Mouse (Mus musculus): ENCODE results near the gene Brms1. TPM values are rescaled to one million over a fixed set of nuclear protein-coding genes. Genes with fewer than 3 reads are reported as not detected.
A peak's percentile ranks its signal among the peaks of the same experiment; 100 is the strongest.

The Brms1 gene
- polyA plus RNA-seq, 1 experiment from 2014 or later: 49.6 TPM

DNA sequence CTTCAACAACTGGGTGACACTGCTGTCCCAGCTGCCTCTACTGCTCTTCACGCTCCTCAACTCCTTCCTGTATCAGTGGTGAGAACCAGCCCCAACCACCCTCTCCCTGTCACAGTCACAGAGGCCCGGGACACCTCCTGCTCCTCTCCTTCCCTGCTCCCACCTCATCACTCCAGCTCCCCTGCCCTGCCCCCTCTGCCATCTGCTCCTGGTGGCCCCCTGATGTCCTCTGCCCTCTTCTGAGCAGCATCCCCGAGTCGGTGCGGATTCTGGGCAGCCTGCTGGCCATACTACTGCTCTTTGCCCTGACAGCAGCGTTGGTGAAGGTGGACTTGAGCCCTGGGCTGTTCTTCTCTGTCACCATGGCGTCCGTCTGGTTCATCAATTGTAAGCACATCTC is 15.0 kb upstream of the Brms1 start:
- Histone ChIP-seq H3K9me3 (ENCODE audit: control insufficient read depth, low read length) (no peaks in the 10 kb centered on the region), H3K4me1 (replicated peaks; ENCODE audit: control insufficient read depth, insufficient read depth, low read length) (no peaks in the 10 kb centered on the region), H3K4me2 (ENCODE audit: low read length) (no peak overlapping the region), H3K27me3 (replicated peaks; ENCODE audit: control insufficient read depth, insufficient read depth, low read length) (no peaks in the 10 kb centered on the region), H3K9ac (ENCODE audit: low read length) (no peak overlapping the region), H3K4me3 (ENCODE audit: low read depth, low read length) (no peak overlapping the region), H3K27ac (ENCODE audit: low read depth) (no peak overlapping the region), H3K36me3 (ENCODE audit: control insufficient read depth, insufficient read depth, low read length) (peaks cover 33% of the 10 kb centered on the region)
- DNase-seq (ENCODE audit: low spot score): no peak
- no peak for ATAC-seq (replicated peaks; ENCODE audit: low FRiP score, low TSS enrichment, low read depth)
- 94% methylated on average over 8 of the region's 8 CpGs for WGBS

DNA sequence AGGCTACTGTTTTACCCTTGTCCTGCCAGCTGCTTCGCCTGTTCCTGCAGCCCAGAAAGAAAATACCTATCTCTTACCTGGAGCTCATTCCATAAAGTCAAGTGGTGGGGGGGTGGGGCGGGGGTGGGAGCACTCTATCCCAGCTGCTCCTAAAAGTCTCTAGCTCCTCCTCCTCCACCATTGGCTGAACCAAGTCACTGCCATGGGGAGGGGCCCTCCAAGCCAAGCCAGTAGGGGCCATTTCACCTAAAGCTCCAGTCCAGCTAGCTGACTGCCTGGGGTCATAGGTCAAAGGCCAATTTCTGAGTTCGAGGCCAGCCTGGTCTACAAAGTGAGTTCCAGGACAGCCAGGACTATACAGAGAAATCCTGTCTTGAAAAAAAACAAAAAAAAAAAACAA is 8.5 kb upstream of the Brms1 start:
- Histone ChIP-seq H3K9me3 (ENCODE audit: control insufficient read depth, low read length) (no peaks in the 10 kb centered on the region), H3K27me3 (replicated peaks; ENCODE audit: control insufficient read depth, insufficient read depth, low read length) (no peaks in the 10 kb centered on the region), H3K4me2 (ENCODE audit: low read length) (no peak overlapping the region), H3K4me1 (replicated peaks; ENCODE audit: control insufficient read depth, insufficient read depth, low read length) (no peaks in the 10 kb centered on the region), H3K27ac (ENCODE audit: low read depth) (no peak overlapping the region), H3K36me3 (ENCODE audit: control insufficient read depth, insufficient read depth, low read length) (peaks cover 32% of the 10 kb centered on the region), H3K4me3 (ENCODE audit: low read depth, low read length) (no peak overlapping the region), H3K9ac (ENCODE audit: low read length) (no peak overlapping the region)
- WGBS: 83% methylated on average over 3 of the region's 3 CpGs
- no peak for DNase-seq (ENCODE audit: low spot score)
- no peak for ATAC-seq (replicated peaks; ENCODE audit: low FRiP score, low TSS enrichment, low read depth)

DNA sequence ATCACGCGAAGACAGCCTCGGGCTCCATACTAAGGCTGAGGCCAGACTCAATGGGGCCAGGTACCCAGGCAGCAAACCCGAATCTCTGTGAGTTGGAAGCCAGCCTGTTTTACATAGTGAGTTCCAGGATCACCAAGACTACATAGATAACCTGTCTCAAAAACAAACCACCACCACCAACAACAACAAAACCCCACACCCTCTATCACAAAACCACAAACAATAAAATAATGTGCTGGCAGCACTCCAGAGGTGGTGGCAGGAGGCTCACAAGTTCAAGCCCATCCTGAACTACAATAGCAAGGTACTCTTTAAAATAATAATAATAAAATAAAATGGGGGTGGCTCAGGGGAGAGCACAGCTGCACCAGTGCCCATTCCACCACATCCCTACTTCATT is 4.6 kb upstream of the Brms1 start:
- Histone ChIP-seq H3K4me2 (ENCODE audit: low read length) (no peak overlapping the region), H3K4me1 (replicated peaks; ENCODE audit: control insufficient read depth, insufficient read depth, low read length) (peaks cover 16% of the 10 kb centered on the region), H3K9me3 (ENCODE audit: control insufficient read depth, low read length) (no peaks in the 10 kb centered on the region), H3K27ac (ENCODE audit: low read depth) (no peak overlapping the region), H3K4me3 (ENCODE audit: low read depth, low read length) (no peak overlapping the region), H3K9ac (ENCODE audit: low read length) (no peak overlapping the region), H3K27me3 (replicated peaks; ENCODE audit: control insufficient read depth, insufficient read depth, low read length) (no peaks in the 10 kb centered on the region), H3K36me3 (ENCODE audit: control insufficient read depth, insufficient read depth, low read length) (no peaks in the 10 kb centered on the region)
- no peak for DNase-seq (ENCODE audit: low spot score)
- 79% methylated on average over 4 of the region's 4 CpGs for WGBS
- no peak for ATAC-seq (replicated peaks; ENCODE audit: low FRiP score, low TSS enrichment, low read depth)

DNA sequence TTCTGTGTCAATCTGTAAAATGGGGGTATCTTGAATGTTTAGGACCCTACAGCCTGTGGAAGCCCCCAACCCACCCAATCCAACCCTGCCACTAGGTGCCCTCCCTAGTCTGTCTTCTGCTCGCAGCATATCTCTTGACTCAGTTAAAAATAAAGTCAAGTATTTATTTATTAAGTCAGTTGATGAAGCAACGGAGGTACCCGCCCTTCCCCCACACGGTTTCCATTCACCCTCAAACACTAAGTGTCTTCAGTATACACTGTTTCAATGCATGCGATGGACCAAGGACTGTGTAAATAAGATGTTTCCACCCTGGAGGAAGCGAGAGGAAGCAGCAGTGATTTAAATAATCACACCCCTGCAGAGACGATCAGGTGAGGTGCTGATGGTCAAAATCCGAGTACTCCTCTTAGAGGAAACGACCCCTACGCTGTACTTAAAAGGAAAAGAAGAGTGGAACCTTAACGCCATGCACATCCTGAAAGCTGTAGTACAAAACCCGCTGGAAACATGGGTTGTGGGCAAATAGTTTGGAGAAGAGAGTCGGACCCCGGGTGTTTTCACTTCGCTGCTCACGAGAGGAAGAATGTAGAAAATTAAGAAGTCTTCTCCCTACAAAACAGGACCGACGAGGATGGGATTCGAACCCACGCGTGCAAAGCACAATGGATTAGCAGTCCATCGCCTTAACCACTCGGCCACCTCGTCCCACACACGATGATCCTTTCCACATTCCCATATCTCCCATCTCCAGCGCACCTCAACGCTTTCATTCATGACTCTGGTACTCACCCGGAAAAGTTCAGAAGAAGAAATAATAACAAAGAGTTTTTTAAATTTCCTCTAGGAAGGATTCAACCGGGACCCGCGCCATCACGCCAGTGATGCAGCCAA is 3.2 kb upstream of the Brms1 start:
- Histone ChIP-seq H3K9me3 (ENCODE audit: control insufficient read depth, low read length) (no peaks in the 10 kb centered on the region), H3K4me1 (replicated peaks; ENCODE audit: control insufficient read depth, insufficient read depth, low read length) (peaks cover 16% of the 10 kb centered on the region), H3K27ac (ENCODE audit: low read depth) (peak overlapping the region; percentile 90), H3K36me3 (ENCODE audit: control insufficient read depth, insufficient read depth, low read length) (no peaks in the 10 kb centered on the region), H3K9ac (ENCODE audit: low read length) (peak overlapping the region; percentile 69), H3K4me2 (ENCODE audit: low read length) (peak overlapping the region; percentile 95), H3K4me3 (ENCODE audit: low read depth, low read length) (peak overlapping the region; percentile 95), H3K27me3 (replicated peaks; ENCODE audit: control insufficient read depth, insufficient read depth, low read length) (no peaks in the 10 kb centered on the region)
- ATAC-seq (replicated peaks; ENCODE audit: low FRiP score, low TSS enrichment, low read depth): peak; percentile 83
- DNase-seq (ENCODE audit: low spot score): peak; percentile 99
- 3% methylated on average over 32 of the region's 32 CpGs for WGBS

DNA sequence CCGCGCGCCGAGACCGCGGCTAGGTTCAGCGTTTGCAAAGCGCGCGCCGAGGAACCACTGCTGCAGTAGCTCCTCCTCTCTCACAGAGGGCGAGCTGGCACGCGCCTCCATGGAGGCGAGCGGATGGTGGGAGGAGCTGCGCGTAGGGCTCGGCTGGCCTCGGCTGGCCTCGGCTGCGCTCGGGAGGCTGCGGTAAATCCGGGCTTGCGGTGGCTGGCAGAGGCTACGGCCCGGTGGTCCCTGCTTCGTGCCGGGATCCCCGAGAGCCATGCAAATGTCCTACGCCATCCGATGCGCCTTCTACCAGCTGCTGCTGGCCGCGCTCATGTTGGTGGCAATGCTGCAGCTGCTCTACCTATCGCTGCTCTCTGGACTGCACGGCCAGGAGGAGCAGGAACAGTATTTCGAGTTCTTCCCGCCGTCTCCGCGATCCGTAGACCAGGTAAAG is 2.4 kb upstream of the Brms1 start, which contains the start of the genes B4gat1 and AC124502.3:
B4gat1 (plus strand) TSS at position 118 of the 448 bp plus-strand sequence.
AC124502.3 (plus strand) TSS at position 183 of the 448 bp plus-strand sequence.
- Histone ChIP-seq H3K4me2 (ENCODE audit: low read length) (peak within 1 kb of the TSS; percentile 95), H3K4me3 (ENCODE audit: low read depth, low read length) (peak within 1 kb of the TSS; percentile 95), H3K27me3 (replicated peaks; ENCODE audit: control insufficient read depth, insufficient read depth, low read length) (no peaks in the 10 kb centered on the region), H3K27ac (ENCODE audit: low read depth) (peak within 1 kb of the TSS; percentile 90), H3K4me1 (replicated peaks; ENCODE audit: control insufficient read depth, insufficient read depth, low read length) (peaks cover 16% of the 10 kb centered on the region), H3K36me3 (ENCODE audit: control insufficient read depth, insufficient read depth, low read length) (0 out of 2 replicates have a peak, but pooled peaks cover 2% of the 10 kb centered on the region), H3K9me3 (ENCODE audit: control insufficient read depth, low read length) (no peaks in the 10 kb centered on the region), H3K9ac (ENCODE audit: low read length) (peak within 1 kb of the TSS; percentile 69)
- DNase-seq (ENCODE audit: low spot score) (peak; percentile 91), ATAC-seq (replicated peaks; ENCODE audit: low FRiP score, low TSS enrichment, low read depth) (peak; percentile 86)
- WGBS: 0% methylated on average over 43 of the region's 44 CpGs

DNA sequence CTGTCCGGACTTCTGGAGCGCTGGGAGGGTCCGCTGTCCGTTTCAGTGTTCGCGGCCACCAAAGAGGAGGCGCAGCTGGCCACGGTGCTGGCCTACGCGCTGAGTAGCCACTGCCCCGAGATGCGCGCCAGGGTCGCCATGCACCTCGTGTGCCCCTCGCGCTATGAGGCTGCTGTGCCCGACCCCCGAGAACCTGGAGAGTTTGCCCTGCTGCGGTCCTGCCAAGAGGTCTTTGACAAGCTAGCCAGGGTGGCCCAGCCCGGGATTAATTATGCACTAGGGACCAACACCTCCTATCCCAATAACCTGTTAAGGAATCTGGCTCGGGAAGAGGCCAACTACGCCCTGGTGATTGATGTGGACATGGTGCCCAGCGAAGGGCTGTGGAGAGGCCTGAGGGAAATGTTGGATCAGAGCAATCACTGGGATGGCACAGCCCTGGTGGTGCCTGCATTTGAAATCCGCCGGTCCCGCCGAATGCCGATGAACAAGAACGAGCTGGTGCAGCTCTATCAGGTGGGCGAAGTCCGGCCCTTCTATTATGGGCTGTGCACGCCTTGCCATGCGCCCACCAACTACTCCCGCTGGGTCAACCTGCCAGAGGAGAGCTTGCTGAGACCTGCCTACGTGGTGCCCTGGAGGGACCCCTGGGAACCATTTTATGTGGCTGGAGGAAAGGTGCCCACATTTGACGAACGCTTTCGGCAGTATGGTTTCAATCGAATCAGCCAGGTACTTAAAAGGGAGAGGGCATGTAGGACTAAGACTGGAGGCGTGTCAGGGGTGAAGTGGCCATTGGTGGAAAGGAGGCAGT is 1.6 kb upstream of the Brms1 start:
- ATAC-seq (replicated peaks; ENCODE audit: low FRiP score, low TSS enrichment, low read depth) (no peak), DNase-seq (ENCODE audit: low spot score) (no peak)
- Histone ChIP-seq H3K4me1 (replicated peaks; ENCODE audit: control insufficient read depth, insufficient read depth, low read length) (peaks cover 16% of the 10 kb centered on the region), H3K27ac (ENCODE audit: low read depth) (peak overlapping the region; percentile 34; the same call in 1 of the 2 replicates), H3K4me2 (ENCODE audit: low read length) (peak overlapping the region; percentile 95), H3K9me3 (ENCODE audit: control insufficient read depth, low read length) (no peaks in the 10 kb centered on the region), H3K27me3 (replicated peaks; ENCODE audit: control insufficient read depth, insufficient read depth, low read length) (no peaks in the 10 kb centered on the region), H3K4me3 (ENCODE audit: low read depth, low read length) (peak overlapping the region; percentile 95), H3K9ac (ENCODE audit: low read length) (peak overlapping the region; percentile 69), H3K36me3 (ENCODE audit: control insufficient read depth, insufficient read depth, low read length) (peaks cover 6% of the 10 kb centered on the region; the same call in 1 of the 2 replicates)
- WGBS: 13% methylated on average over 41 of the region's 41 CpGs

DNA sequence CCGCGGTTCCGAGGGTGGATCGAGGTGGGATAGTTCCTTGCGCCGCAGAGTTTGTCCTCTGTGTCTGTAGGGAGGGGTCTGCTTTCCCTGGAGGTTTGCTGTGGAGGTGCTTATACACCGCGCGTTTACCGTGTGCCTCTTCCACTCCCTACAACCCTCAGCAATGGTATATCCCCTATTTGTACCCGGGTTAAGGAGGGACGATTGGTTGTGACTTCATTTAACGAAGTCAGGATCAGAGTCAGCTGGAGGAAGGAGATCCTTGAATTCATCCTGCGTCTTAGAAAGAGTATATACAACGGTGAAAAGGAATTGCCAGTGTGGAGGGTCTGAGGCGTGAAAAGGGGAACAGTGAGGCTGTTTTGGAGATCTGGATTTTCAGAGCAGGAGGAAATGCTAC is 434 bp downstream of the Brms1 start:
- H3K9me3 ChIP-seq (ENCODE audit: control insufficient read depth, low read length): no peaks in the 10 kb centered on the region
- H3K36me3 ChIP-seq (ENCODE audit: control insufficient read depth, insufficient read depth, low read length): peaks cover 11% of the 10 kb centered on the region
- peak overlapping the region; percentile 5; the same call in 1 of the 2 replicates for H3K27ac ChIP-seq (ENCODE audit: low read depth)
- DNase-seq (ENCODE audit: low spot score) (no peak), ATAC-seq (replicated peaks; ENCODE audit: low FRiP score, low TSS enrichment, low read depth) (no peak)
- H3K4me1 ChIP-seq (replicated peaks; ENCODE audit: control insufficient read depth, insufficient read depth, low read length): peaks cover 16% of the 10 kb centered on the region
- H3K4me3 ChIP-seq (ENCODE audit: low read depth, low read length): peak overlapping the region; percentile 95
- peak overlapping the region; percentile 95 for H3K4me2 ChIP-seq (ENCODE audit: low read length)
- H3K9ac ChIP-seq (ENCODE audit: low read length): peak overlapping the region; percentile 72
- 2% methylated on average over 16 of the region's 16 CpGs for WGBS
- no peaks in the 10 kb centered on the region for H3K27me3 ChIP-seq (replicated peaks; ENCODE audit: control insufficient read depth, insufficient read depth, low read length)

DNA sequence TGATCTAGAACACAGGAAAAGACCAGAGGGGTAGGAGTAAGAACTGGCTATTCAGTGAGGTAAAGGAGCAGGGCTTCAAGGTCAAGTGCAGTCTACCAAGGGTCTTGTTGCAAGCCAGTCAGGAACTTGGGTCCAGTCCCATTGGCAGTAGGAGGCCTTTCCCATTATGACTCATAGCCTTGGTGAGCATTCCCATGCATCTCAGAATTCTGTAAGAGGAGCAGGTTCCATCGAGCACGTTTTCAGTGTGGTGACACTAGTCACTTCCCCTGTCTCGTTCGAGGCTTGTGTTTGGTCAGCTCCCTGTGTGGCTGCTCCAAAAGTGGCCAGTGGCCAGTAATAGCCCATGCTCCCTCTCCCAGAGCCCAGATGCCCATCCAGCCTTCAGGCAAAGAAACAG is 4.4 kb downstream of the Brms1 start:
- ATAC-seq (replicated peaks; ENCODE audit: low FRiP score, low TSS enrichment, low read depth) (no peak), DNase-seq (ENCODE audit: low spot score) (no peak)
- no peak overlapping the region for H3K27ac ChIP-seq (ENCODE audit: low read depth)
- no peak overlapping the region for H3K4me2 ChIP-seq (ENCODE audit: low read length)
- peaks cover 11% of the 10 kb centered on the region for H3K4me1 ChIP-seq (replicated peaks; ENCODE audit: control insufficient read depth, insufficient read depth, low read length)
- no peak overlapping the region for H3K9ac ChIP-seq (ENCODE audit: low read length)
- peaks cover 43% of the 10 kb centered on the region for H3K36me3 ChIP-seq (ENCODE audit: control insufficient read depth, insufficient read depth, low read length)
- H3K9me3 ChIP-seq (ENCODE audit: control insufficient read depth, low read length): no peaks in the 10 kb centered on the region
- H3K27me3 ChIP-seq (replicated peaks; ENCODE audit: control insufficient read depth, insufficient read depth, low read length): 0 out of 2 replicates have a peak, but pooled peaks cover 1% of the 10 kb centered on the region
- 85% methylated on average over 4 of the region's 4 CpGs for WGBS
- no peak overlapping the region for H3K4me3 ChIP-seq (ENCODE audit: low read depth, low read length)

Measured in intestine, embryonic 14.5 days (tissue).